Mouse (Mus musculus) left cerebral cortex, postnatal 10 days (tissue): ENCODE results near the gene Pdcd1. TPM values are rescaled to one million over a fixed set of nuclear protein-coding genes. Genes with fewer than 3 reads are reported as not detected.
"Not testable (repeated sequence)": the region's sequence is repeated elsewhere in the genome, so short reads cannot be mapped to it uniquely, and the experiment has no call there.

ENCODE experiments used
- DNase-seq, 2 experiments: peaks; one replicate each; pipeline ENCODE4 v3.0.0; 2021 to 2022; ENCODE audit warnings: low spot score in 2 of 2, mixed read lengths in 1 of 2; ENCODE audit errors: extremely low spot score in 1 of 2
- intact Hi-C: fragments of 180-260 bp; cut with DNase I; formaldehyde crosslinking; loops from one replicate; pipeline ENCODE4 v1.15.1; 2025
- total RNA-seq, 2 experiments: library from RNA; stranded (reverse); gene quantifications; 2 replicates each; pipeline ENCODE4 v1.2.3; 2021

The Pdcd1 gene
- total RNA-seq, 2 experiments from 2014 or later = 0.28 to 0.30 TPM

GRCm38 (mm10) chr1:94040391-94040790, 12.0 kb downstream of the Pdcd1 start:
- intact Hi-C loops = no loop called here
- DNase-seq = no peak

DNA sequence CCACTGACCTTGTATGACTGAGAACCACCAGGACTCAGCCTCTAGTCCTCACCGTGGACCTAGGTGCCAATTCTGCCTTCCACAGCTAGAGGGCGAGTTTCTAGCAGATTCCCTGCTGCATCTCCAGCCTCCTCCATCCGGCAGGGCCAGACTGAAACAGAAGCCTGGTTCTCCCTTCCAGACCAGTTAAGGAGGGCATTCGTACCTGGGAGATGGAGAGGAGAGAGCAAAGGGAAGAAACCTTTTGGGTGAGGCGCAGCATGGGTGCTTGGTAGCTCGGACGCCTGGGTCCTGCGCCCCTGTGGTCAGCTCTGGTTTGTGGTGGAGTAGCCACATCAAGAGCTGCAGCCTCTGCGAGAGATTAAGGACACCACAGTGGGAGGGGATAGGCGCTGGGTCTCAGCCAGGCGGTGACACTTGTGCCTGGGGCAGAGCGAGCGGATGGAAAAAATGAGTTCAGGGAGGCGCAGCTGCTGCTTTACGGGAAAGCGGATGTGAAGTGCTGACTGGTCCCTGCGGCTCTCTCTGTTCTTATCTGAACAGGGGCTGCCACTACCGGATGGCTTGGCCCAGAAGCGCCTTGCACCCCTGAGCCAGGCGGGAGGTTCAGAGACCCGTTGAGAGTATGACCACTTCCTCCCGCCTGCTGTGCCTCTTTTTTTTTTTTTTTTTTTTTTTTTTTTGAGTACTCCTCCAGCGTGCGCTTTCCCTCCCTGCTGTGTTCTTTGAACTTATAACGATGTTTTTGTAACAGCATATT, 17.2 kb downstream of the Pdcd1 start:
- intact Hi-C loops = loop anchor here (2.0 kb wide), 1 partner anchor 44 kb away; no protein-coding TSS in a partner anchor
- peak; percentile 81 to 89 for DNase-seq

DNA sequence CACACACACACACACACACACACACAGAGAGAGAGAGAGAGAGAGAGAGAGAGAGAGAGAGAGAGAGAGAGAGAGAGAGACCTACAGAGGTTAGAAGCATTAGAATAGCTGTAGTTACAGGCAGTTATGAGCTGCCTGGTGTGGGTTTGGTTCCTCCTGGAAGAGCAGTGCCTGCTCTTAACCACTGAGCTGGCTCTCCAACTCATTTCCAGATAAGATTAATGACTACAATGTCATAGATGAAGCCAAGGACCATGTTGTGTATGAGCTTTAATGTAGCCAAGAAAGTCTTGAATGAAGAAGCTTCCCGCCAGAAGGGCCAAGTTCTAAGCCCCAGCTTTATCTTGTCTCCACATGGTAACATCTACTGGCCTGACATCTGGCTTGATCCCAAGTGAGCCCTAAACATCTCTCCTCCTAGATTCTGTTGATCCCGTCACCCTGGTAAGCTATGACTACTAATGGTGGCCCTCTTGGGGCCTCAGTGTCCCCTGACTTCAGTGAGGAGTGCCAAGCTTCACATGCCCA, 19.2 kb downstream of the Pdcd1 start:
- intact Hi-C loops = no loop called here
- no peak for DNase-seq

GRCm38 (mm10) chr1:94028741-94029140, 23.6 kb downstream of the Pdcd1 start:
- DNase-seq = no peak
- intact Hi-C loops = no loop called here

DNA sequence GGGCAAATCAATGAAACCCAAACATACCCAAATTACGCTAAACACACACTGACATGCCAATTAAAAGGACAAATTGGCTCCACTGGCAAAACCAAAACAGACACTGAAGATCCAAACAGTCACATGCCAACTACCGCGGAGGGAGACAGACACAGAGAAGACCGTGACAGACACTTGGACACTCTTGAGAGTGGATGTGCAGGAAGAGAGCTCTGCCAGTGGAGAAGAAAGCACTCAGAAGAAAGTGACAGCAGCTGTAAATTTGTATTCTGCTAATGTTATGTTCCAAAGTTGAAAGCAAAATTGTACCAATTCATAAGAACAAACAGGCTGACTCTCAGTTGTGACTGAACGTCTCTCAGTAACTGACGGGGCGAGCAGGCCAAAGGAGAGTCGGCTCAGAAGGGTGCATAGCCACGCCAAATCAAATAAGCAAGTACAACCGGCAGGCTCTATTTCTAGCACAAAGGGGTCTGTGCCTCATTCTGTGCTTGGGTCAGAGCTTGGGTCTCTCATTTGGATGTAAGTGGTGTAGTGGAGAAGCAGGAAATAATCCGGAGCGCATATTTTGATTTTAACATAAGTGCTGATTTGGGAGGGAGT, 24.7 kb downstream of the Pdcd1 start:
- no peak for DNase-seq
- intact Hi-C loops = no loop called here

DNA sequence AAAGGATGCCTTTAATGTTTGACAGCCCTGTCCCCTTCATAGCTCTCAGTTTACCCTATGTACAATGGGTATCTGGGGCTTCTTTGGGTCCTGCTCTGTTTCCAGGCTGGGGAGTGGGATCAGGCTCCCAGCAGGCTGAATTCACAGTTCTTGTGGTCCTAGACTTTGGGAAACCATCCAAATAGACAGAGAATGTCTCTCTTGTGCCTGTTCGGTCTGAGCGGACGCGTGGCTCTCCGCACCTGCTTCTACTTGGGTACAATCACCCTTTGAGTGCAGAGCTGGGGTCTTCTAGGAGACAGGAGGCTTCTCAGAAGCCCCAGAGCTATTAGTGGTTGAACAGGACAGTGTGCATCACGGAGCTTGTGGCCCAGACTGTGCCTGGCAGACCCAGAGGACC, 32.2 kb downstream of the Pdcd1 start, which contains the start of gene Neu4:
TSS of gene Neu4 (plus strand) at position 301 of the 400 bp plus-strand sequence.
- DNase-seq = peak in 1 of 2 experiments; percentile 20
- intact Hi-C loops = no loop called here

DNA sequence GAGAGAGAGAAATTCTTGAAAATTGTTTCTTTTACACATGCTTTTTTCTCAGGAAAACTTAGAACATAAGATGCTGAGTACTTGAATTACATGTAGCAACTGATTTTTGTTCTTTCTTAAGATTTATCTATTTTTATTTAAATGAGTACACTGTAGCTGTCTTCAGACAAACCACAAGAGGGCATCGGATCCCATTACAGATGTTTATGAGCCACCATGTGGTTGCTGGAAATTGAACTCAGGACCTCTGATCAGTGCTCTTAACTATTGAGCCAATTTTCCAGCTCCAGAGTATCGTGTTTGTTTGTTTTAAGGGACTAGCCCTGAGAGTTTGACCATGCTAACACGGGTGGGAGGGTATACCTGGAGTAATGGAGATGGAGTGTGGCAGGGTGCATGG, 40.7 kb downstream of the Pdcd1 start:
- no peak for DNase-seq
- intact Hi-C loops = no loop called here

DNA sequence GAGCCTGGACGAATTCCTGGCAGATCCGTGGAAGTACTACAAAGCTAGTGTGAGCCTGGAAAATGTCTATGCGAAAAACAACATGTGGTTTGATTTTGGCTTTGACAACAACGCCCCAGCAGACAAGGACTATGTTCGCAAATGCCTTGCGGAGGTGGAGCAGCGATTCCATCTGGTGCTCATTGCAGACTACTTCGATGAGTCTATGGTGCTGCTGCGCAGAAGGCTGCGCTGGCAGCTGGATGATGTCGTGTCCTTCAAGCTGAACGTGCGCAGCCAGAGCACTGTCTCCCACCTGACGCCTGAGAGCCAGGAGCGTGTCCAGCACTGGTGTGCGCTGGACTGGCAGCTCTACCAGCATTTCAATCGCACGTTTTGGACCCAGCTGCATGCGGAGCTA, 43.5 kb downstream of the Pdcd1 start:
- peak in 1 of 2 experiments; percentile 68 for DNase-seq

DNA sequence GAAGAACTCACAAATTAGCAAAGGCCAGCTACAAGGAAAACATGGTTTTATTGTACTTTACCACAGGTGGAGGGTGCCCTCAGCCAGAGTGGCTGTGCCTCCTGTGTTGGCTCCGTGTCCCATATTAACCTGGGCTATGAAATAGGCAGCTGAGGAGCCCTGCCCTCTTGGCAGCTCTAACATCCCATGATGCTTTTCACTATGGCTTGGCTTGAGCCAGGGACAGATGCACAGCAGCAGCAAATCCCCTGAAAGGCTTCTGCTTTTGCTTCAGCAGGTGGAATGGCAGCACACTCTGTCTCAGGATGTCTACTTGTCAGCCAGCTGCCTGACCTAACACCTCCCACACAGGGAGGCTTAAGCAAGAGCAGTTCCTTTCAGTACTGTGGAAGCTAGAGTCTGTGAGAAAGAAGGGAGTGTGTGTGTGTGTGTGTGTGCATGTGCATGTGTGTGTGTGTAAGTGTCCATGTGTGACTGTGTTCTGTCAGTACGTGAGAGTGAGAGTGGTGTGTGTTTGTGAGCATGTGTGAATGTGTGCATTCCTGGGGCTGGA, 46.3 kb downstream of the Pdcd1 start:
- DNase-seq, intact Hi-C loops: not testable (repeated sequence)

More for the DNA sequence above, 43.5 kb downstream of the Pdcd1 start:
- intact Hi-C loops = not testable (repeated sequence)

DNA sequence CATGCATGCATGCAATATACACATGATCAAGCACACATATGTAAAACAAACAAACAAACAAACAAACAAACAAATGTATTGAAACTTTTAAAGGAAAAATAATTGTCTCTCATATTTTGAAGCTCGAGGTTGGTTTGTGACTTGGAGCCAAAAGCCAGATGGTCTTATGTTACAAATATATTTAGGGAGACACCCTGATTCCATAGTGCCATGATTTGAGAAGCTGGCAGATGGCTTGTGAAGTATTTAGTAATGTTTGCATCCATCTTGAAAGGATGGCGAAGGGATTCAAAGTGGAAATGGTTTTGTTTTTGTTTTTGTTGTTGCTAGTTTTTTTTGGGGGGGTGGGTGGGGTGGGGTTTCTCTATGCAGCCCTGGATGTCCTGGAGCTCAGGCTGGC, 51.3 kb downstream of the Pdcd1 start:
- no peak for DNase-seq
- intact Hi-C loops = no loop called here

GRCm38 (mm10) chr1:93991491-93991890, 60.9 kb downstream of the Pdcd1 start:
- DNase-seq, intact Hi-C loops: not testable (repeated sequence)

GRCm38 (mm10) chr1:93991068-93991467, 61.3 kb downstream of the Pdcd1 start:
- DNase-seq, intact Hi-C loops: not testable (repeated sequence)

DNA sequence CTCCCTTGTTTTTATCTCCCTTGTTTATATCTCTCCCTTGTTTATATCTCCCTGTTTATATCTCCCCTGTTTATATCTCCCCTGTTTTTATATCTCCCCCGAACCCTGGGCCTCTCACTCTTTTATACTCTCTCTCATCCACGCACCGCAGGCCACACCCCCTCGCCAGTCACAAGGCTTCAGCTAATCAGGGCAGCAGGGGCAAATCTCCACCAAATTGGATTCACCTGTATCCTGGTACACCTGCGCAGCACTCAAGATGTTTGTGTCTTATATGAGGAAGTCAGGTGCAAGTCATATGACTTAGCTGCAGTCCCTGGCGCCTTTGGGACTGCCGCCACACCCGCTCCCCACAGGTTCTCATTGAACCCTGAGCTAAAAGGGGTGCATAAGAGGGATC, 62.1 kb downstream of the Pdcd1 start, which contains the start of gene Gal3st2c:
TSS of gene Gal3st2c (plus strand) at position 301 of the 400 bp plus-strand sequence.
- intact Hi-C loops, DNase-seq: not testable (repeated sequence)

GRCm38 (mm10) chr1:93988786-93989185, 63.6 kb downstream of the Pdcd1 start:
- no peak for DNase-seq
- intact Hi-C loops = loop anchor here (10.0 kb wide), 1 partner anchor 86 kb away; no protein-coding TSS in a partner anchor

Other genes starting within 250 kb of the Pdcd1 start
- 1 to 10 TPM; 10.0 TPM for gene Ing5, start 248.6 kb downstream of the Pdcd1 start, total RNA-seq
- 10 to 100 TPM; 11.0 to 14.1 TPM for gene D2hgdh, start 227.6 kb downstream of the Pdcd1 start, total RNA-seq
- gene Gal3st2, start 191.2 kb downstream of the Pdcd1 start, total RNA-seq = not detected
- gene Gal3st2b, start 134.2 kb downstream of the Pdcd1 start, total RNA-seq = under 1 TPM; 0.21 to 0.47 TPM
- under 1 TPM; 0.06 to 0.08 TPM for gene Gal3st2c, start 62.0 kb downstream of the Pdcd1 start, total RNA-seq
- 10 to 100 TPM in 1 of 2 experiments, 1 to 10 TPM in 1; 6.8 to 10.5 TPM for gene Neu4, start 32.1 kb downstream of the Pdcd1 start, total RNA-seq